Mouse (Mus musculus) liver, postnatal 0 days (tissue): ENCODE results near the gene Lce3a.

Experiments
- CTCF ChIP-seq: sonication (generic); IDR thresholded peaks from 2 replicates; pipeline ENCODE4 v1.5.1; 2016; ENCODE audit warnings: antibody characterized with exemption, low read depth
- EP300 ChIP-seq: IDR thresholded peaks from 2 replicates; pipeline ENCODE4 v1.6.1; 2016; ENCODE audit warnings: antibody characterized with exemption, low read depth, mild to moderate bottlenecking

GRCm38 (mm10) chr3:92894489-92894888 is 31.5 kb downstream of the Lce3a start:
- TF ChIP-seq CTCF (no peak), EP300 (no peak)
